Mouse (Mus musculus) lung, embryonic 15.5 days (tissue): Measurements from ENCODE around the gene Tmem104. TPM values are rescaled to one million over a fixed set of nuclear protein-coding genes. Genes with fewer than 3 reads are reported as not detected.

Source experiments
- ATAC-seq: fragments of 200-750 bp; cut with Nextera tagmentation; 2 replicates; pipeline ENCODE4 v1.8.0; 2017; ENCODE audit warnings: moderate number of reproducible peaks, borderline replicate concordance; ENCODE audit not compliant: low FRiP score, low TSS enrichment; ENCODE audit errors: extremely low read depth
- H3K27ac ChIP-seq: fragments of 300-500 bp; sonication (generic); 2 replicates; pipeline ENCODE4 v1.5.1; 2015; ENCODE audit warnings: moderate library complexity, mild to moderate bottlenecking, inconsistent platforms
- H3K27me3 ChIP-seq: fragments of 300-500 bp; sonication (generic); 2 replicates; pipeline ENCODE4 v1.6.1; 2015; ENCODE audit warnings: inconsistent platforms
- H3K36me3 ChIP-seq: fragments of 300-500 bp; sonication (generic); 2 replicates; pipeline ENCODE4 v1.6.1; 2015; ENCODE audit warnings: inconsistent platforms
- H3K4me1 ChIP-seq: fragments of 300-500 bp; sonication (generic); 2 replicates; pipeline ENCODE4 v1.6.1; 2015; ENCODE audit warnings: inconsistent platforms
- H3K4me2 ChIP-seq: fragments of 300-500 bp; sonication (generic); 2 replicates; pipeline ENCODE4 v1.6.1; 2015; ENCODE audit warnings: inconsistent platforms, mild to moderate bottlenecking, moderate library complexity
- H3K4me3 ChIP-seq: fragments of 300-500 bp; sonication (generic); 2 replicates; pipeline ENCODE4 v1.5.1; 2015; ENCODE audit warnings: mild to moderate bottlenecking, inconsistent platforms
- H3K9ac ChIP-seq: fragments of 300-500 bp; sonication (generic); 2 replicates; pipeline ENCODE4 v1.6.1; 2015; ENCODE audit warnings: inconsistent platforms
- H3K9me3 ChIP-seq: fragments of 300-500 bp; sonication (generic); 2 replicates; pipeline ENCODE4 v1.6.1; 2016; ENCODE audit warnings: inconsistent platforms
- WGBS: fragments of 180-500 bp; shearing (Covaris S2); methylation state at CpG from one replicate; pipeline ENCODE4 v1.1.7; 2015; 5-methylcytosine and 5-hydroxymethylcytosine counted together
- polyA plus RNA-seq: library from polyadenylated mRNA; unstranded; fragments of >200 nt; fragmentation: Nextera tagmentation; extraction: Ambion mirVana; gene quantifications from 2 replicates; pipeline ENCODE4 v1.2.1, GENCODE M21; 2015

The Tmem104 gene
- polyA plus RNA-seq, 1 experiment from 2014 or later, result 10.5 TPM

- peaks cover 43% of the 10 kb centered on the region for H3K4me1 ChIP-seq
Measured at GRCm38 (mm10) chr11:115224889-115225288, 37.6 kb downstream of the Tmem104 start.

GRCm38 (mm10) chr11:115225301-115225700 lies 38.0 kb downstream of the Tmem104 start:
- ATAC-seq, result no peak
- Histone ChIP-seq H3K4me2 (no peak overlapping the region), H3K4me3 (no peak overlapping the region), H3K9ac (no peak overlapping the region), H3K27ac (no peak overlapping the region), H3K9me3 (no peaks in the 10 kb centered on the region), H3K4me1 (peaks cover 43% of the 10 kb centered on the region), H3K36me3 (no peaks in the 10 kb centered on the region), H3K27me3 (peaks cover 21% of the 10 kb centered on the region)
- WGBS, result 87% methylated on average over 6 of the region's 6 CpGs

More at GRCm38 (mm10) chr11:115224889-115225288, 37.6 kb downstream of the Tmem104 start:
- Histone ChIP-seq H3K9me3 (no peaks in the 10 kb centered on the region), H3K4me3 (no peak overlapping the region), H3K36me3 (no peaks in the 10 kb centered on the region), H3K27ac (no peak overlapping the region), H3K9ac (no peak overlapping the region), H3K4me2 (no peak overlapping the region), H3K27me3 (peaks cover 21% of the 10 kb centered on the region)
- no peak for ATAC-seq
- 54% methylated on average over 8 of the region's 8 CpGs for WGBS

DNA sequence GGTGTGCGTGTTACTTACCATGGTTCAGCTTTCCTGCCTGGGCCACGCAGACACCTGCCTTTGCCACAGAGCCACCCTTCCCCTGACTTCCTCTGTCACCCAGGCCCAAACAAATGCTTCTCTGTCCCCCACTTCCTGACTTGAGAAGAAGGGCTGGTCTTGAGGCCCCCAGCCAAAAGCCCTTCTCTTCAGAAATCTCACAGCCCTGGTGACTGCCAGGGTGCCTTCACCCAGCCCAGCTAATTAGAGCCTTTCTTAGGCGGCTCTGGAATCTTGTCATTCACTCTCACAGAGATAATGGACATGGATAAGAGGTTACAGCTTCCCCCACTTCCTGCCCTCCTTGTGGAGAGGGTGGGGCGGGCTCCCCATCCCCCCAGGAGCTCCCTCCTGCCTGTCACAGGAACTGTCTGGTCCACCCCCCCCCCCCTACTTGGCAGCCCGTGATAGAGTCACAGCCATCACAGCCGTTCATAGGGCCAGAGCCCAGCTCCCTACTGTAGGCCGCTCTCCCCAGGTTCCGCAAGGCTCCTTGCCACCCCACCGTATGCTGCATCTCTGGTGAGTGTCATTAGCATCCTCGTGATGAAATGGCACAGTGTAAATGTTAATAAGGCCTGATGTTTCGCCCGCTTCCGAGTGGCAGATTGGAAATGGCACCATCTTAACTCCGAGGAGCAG lies 39.7 kb downstream of the Tmem104 start:
- H3K4me3 ChIP-seq, result no peak overlapping the region
- H3K27ac ChIP-seq, result no peak overlapping the region
- peak; percentile 44 for ATAC-seq
- no peaks in the 10 kb centered on the region for H3K36me3 ChIP-seq
- no peak overlapping the region for H3K9ac ChIP-seq
- H3K4me1 ChIP-seq, result peaks cover 46% of the 10 kb centered on the region
- H3K27me3 ChIP-seq, result peaks cover 17% of the 10 kb centered on the region
- H3K4me2 ChIP-seq, result no peak overlapping the region
- no peaks in the 10 kb centered on the region for H3K9me3 ChIP-seq
- whole genome bisulfite sequencing, result 53% methylated on average over 14 of the region's 14 CpGs

DNA sequence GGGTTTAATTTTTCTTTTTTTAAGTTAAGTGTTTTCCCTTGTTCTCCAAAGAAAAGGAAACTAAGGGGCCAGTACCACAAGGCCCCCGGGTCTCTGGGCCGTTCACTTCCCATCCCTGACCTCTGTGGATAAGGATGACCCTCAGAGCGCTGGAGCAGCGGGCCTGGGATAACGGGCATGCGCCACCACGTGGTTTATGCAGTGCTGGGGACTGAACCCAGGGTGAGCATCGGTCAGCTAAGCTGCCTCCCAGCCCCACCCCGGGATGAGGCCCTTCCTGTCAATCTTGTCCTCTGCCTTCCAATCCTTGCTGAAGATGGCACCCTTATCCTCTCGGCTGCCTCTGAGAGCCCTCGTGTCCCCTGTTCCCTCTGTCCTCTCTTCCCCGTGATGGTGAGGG lies 40.4 kb downstream of the Tmem104 start:
- H3K4me3 ChIP-seq, result no peak overlapping the region
- H3K9me3 ChIP-seq, result no peaks in the 10 kb centered on the region
- H3K4me1 ChIP-seq, result peaks cover 43% of the 10 kb centered on the region

GRCm38 (mm10) chr11:115228430-115228829 lies 41.1 kb downstream of the Tmem104 start:
- Histone ChIP-seq H3K4me2 (no peak overlapping the region), H3K27me3 (peaks cover 18% of the 10 kb centered on the region), H3K9ac (no peak overlapping the region), H3K36me3 (no peaks in the 10 kb centered on the region), H3K9me3 (no peaks in the 10 kb centered on the region), H3K27ac (no peak overlapping the region), H3K4me3 (no peak overlapping the region), H3K4me1 (peaks cover 35% of the 10 kb centered on the region)
- 47% methylated on average over 7 of the region's 7 CpGs for WGBS
- ATAC-seq, result no peak

More for the DNA sequence above, 40.4 kb downstream of the Tmem104 start:
- Histone ChIP-seq H3K4me2 (no peak overlapping the region), H3K27ac (no peak overlapping the region), H3K36me3 (no peaks in the 10 kb centered on the region), H3K9ac (no peak overlapping the region), H3K27me3 (peaks cover 21% of the 10 kb centered on the region)
- 48% methylated on average over 12 of the region's 12 CpGs for WGBS
- ATAC-seq, result no peak

GRCm38 (mm10) chr11:115229021-115229930 lies 42.0 kb downstream of the Tmem104 start:
- no peak for ATAC-seq
- H3K36me3 ChIP-seq, result no peaks in the 10 kb centered on the region
- peaks cover 32% of the 10 kb centered on the region for H3K4me1 ChIP-seq
- no peaks in the 10 kb centered on the region for H3K9me3 ChIP-seq
- H3K9ac ChIP-seq, result no peak overlapping the region
- H3K4me3 ChIP-seq, result no peak overlapping the region
- WGBS, result 49% methylated on average over 15 of the region's 15 CpGs
- H3K27ac ChIP-seq, result no peak overlapping the region
- peaks cover 16% of the 10 kb centered on the region; the same call in 1 of the 2 replicates for H3K27me3 ChIP-seq
- H3K4me2 ChIP-seq, result no peak overlapping the region

GRCm38 (mm10) chr11:115231168-115231915 lies 44.1 kb downstream of the Tmem104 start:
- H3K4me3 ChIP-seq, result no peak overlapping the region
- peaks cover 20% of the 10 kb centered on the region; the same call in 1 of the 2 replicates for H3K27me3 ChIP-seq
- no peak overlapping the region for H3K9ac ChIP-seq
- H3K4me1 ChIP-seq, result peaks cover 36% of the 10 kb centered on the region
- H3K27ac ChIP-seq, result 0 out of 2 replicates have a peak overlapping the region, but pooled peaks have one; percentile 33
- no peaks in the 10 kb centered on the region for H3K36me3 ChIP-seq
- no peak for ATAC-seq
- 42% methylated on average over 14 of the region's 14 CpGs for WGBS
- no peaks in the 10 kb centered on the region for H3K9me3 ChIP-seq
- H3K4me2 ChIP-seq, result no peak overlapping the region

DNA sequence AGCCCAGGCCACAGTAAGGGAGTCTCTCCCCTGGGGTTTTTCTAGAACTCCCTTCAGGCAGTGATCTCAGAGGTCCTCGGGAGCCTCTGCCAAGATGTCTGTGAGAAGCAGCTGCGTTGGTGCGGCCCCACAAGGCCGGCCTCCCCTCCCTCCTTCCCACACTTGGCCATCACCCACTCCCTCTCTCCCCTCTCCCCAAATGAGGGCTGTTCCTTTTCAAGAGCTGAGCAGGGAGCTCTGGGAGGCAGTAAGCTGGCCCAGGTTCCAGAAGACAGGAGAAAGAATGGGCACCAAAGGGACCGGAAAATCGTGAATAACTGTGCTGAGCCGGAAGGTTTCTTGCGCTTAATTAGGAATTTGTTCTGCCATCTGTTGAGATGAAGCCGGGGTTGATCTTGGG lies 44.6 kb downstream of the Tmem104 start:
- WGBS, result 51% methylated on average over 9 of the region's 9 CpGs
- Histone ChIP-seq H3K9me3 (no peaks in the 10 kb centered on the region), H3K9ac (no peak overlapping the region), H3K27ac (0 out of 2 replicates have a peak overlapping the region, but pooled peaks have one; percentile 33), H3K4me1 (peaks cover 36% of the 10 kb centered on the region), H3K36me3 (no peaks in the 10 kb centered on the region), H3K27me3 (peaks cover 20% of the 10 kb centered on the region; the same call in 1 of the 2 replicates), H3K4me3 (no peak overlapping the region), H3K4me2 (no peak overlapping the region)
- ATAC-seq, result no peak; the same call in 1 of the 2 replicates

GRCm38 (mm10) chr11:115232889-115233288 lies 45.6 kb downstream of the Tmem104 start:
- no peak overlapping the region for H3K4me3 ChIP-seq
- H3K27ac ChIP-seq, result no peak overlapping the region
- WGBS, result 80% methylated on average over 5 of the region's 5 CpGs
- no peak overlapping the region for H3K9ac ChIP-seq
- ATAC-seq, result no peak
- H3K4me2 ChIP-seq, result no peak overlapping the region
- peaks cover 32% of the 10 kb centered on the region for H3K4me1 ChIP-seq
- H3K27me3 ChIP-seq, result peaks cover 20% of the 10 kb centered on the region; the same call in 1 of the 2 replicates
- no peaks in the 10 kb centered on the region for H3K36me3 ChIP-seq
- no peaks in the 10 kb centered on the region for H3K9me3 ChIP-seq

GRCm38 (mm10) chr11:115233526-115234290 lies 46.4 kb downstream of the Tmem104 start:
- no peak overlapping the region for H3K27ac ChIP-seq
- H3K36me3 ChIP-seq, result no peaks in the 10 kb centered on the region
- peaks cover 23% of the 10 kb centered on the region; the same call in 1 of the 2 replicates for H3K27me3 ChIP-seq
- ATAC-seq, result no peak
- H3K4me3 ChIP-seq, result no peak overlapping the region
- WGBS, result 66% methylated on average over 20 of the region's 20 CpGs
- no peak overlapping the region for H3K9ac ChIP-seq
- no peak overlapping the region for H3K4me2 ChIP-seq
- H3K4me1 ChIP-seq, result peaks cover 32% of the 10 kb centered on the region
- no peaks in the 10 kb centered on the region for H3K9me3 ChIP-seq
